Mouse (Mus musculus) embryonic facial prominence, embryonic 13.5 days (tissue): ENCODE measurements around the gene Arl5a. TPM values are rescaled to one million over a fixed set of nuclear protein-coding genes. Genes with fewer than 3 reads are reported as not detected.

ENCODE experiments used
- ATAC-seq: fragments of 200-750 bp; cut with Nextera tagmentation; 2 replicates; pipeline ENCODE4 v1.8.0; 2017; ENCODE audit warnings: low read depth; ENCODE audit not compliant: insufficient number of reproducible peaks, insufficient read depth, low FRiP score, low TSS enrichment
- H3K27ac ChIP-seq: fragments of 300-500 bp; sonication (generic); 2 replicates; pipeline ENCODE4 v1.5.1; 2015; ENCODE audit warnings: moderate library complexity, mild to moderate bottlenecking, inconsistent platforms
- H3K27me3 ChIP-seq: fragments of 300-500 bp; sonication (generic); 2 replicates; pipeline ENCODE4 v1.6.1; 2015; ENCODE audit warnings: mild to moderate bottlenecking, inconsistent platforms
- H3K36me3 ChIP-seq: fragments of 300-500 bp; sonication (generic); 2 replicates; pipeline ENCODE4 v1.6.1; 2015; ENCODE audit warnings: mild to moderate bottlenecking, inconsistent platforms
- H3K4me1 ChIP-seq: fragments of 300-500 bp; sonication (generic); 2 replicates; pipeline ENCODE4 v1.6.1; 2015; ENCODE audit warnings: inconsistent platforms
- H3K4me2 ChIP-seq: fragments of 300-500 bp; sonication (generic); 2 replicates; pipeline ENCODE4 v1.6.1; 2015; ENCODE audit warnings: moderate library complexity, mild to moderate bottlenecking, inconsistent platforms
- H3K4me3 ChIP-seq: fragments of 300-500 bp; sonication (generic); 2 replicates; pipeline ENCODE4 v1.5.1; 2015; ENCODE audit warnings: mild to moderate bottlenecking, inconsistent platforms
- H3K9ac ChIP-seq: fragments of 300-500 bp; sonication (generic); 2 replicates; pipeline ENCODE4 v1.6.1; 2015; ENCODE audit warnings: mild to moderate bottlenecking, inconsistent platforms
- H3K9me3 ChIP-seq: fragments of 300-500 bp; sonication (generic); 2 replicates; pipeline ENCODE4 v1.6.1; 2016; ENCODE audit warnings: inconsistent platforms
- WGBS: fragments of 180-500 bp; shearing (Covaris S2); methylation state at CpG from one replicate; pipeline ENCODE4 v1.1.7; 2015; ENCODE audit warnings: mixed read lengths; 5-methylcytosine and 5-hydroxymethylcytosine counted together
- polyA plus RNA-seq: library from polyadenylated mRNA; unstranded; fragments of >200 nt; fragmentation: Nextera tagmentation; extraction: Ambion mirVana; gene quantifications from 2 replicates; pipeline ENCODE4 v1.2.1, GENCODE M21; 2015

The Arl5a gene
- polyA plus RNA-seq, 1 experiment from 2014 or later: 44.4 TPM

- Histone ChIP-seq H3K4me2 (no peak overlapping the region), H3K4me3 (no peak overlapping the region), H3K27me3 (no peaks in the 10 kb centered on the region), H3K36me3 (no peaks in the 10 kb centered on the region), H3K4me1 (no peaks in the 10 kb centered on the region), H3K27ac (no peak overlapping the region), H3K9ac (no peak overlapping the region), H3K9me3 (no peaks in the 10 kb centered on the region)
- WGBS: 96% methylated on average over 1 of the region's 1 CpGs
- no peak for ATAC-seq
Observed at GRCm38 (mm10) chr2:52351029-52351428, 73.7 kb downstream of the Arl5a start.

Other genes starting within 250 kb of the Arl5a start
- gene Neb, start 46.4 kb downstream of the Arl5a start, polyA plus RNA-seq: 10.8 and 15.7 TPM in 2 replicates